Mouse (Mus musculus): Measurements from ENCODE around the gene Axin1.
"Not testable (repeated sequence)": the region's sequence is repeated elsewhere in the genome, so short reads cannot be mapped to it uniquely, and the experiment has no call there.

The Axin1 gene

GRCm38 (mm10) chr17:26122431-26123140 lies 15.9 kb upstream of the Axin1 start:
- no peak for DNase-seq

- peak; percentile 89 for DNase-seq
Measured at GRCm38 (mm10) chr17:26123267-26123684, 15.2 kb upstream of the Axin1 start, which contains the start of gene Mrpl28. Gene Mrpl28, plus strand, starts transcription at chr17:26123500.

- DNase-seq: no peak
Measured at GRCm38 (mm10) chr17:26124560-26124959, 13.9 kb upstream of the Axin1 start.

- DNase-seq: no peak
Measured at GRCm38 (mm10) chr17:26125226-26125625, 13.3 kb upstream of the Axin1 start.

GRCm38 (mm10) chr17:26131062-26131732 lies 7.3 kb upstream of the Axin1 start:
- DNase-seq: no peak

GRCm38 (mm10) chr17:26131856-26132853 lies 6.3 kb upstream of the Axin1 start:
- DNase-seq: no peak

GRCm38 (mm10) chr17:26137106-26137750 lies 1.3 kb upstream of the Axin1 start:
- no peak for DNase-seq

GRCm38 (mm10) chr17:26137751-26138130 lies 747 bp upstream of the Axin1 start:
- no peak for DNase-seq

- no peak for DNase-seq
Measured at GRCm38 (mm10) chr17:26138901-26139381, 453 bp downstream of the Axin1 start.

GRCm38 (mm10) chr17:26142796-26143195 lies 4.3 kb downstream of the Axin1 start:
- DNase-seq: no peak

GRCm38 (mm10) chr17:26143386-26143785 lies 4.9 kb downstream of the Axin1 start:
- no peak for DNase-seq

GRCm38 (mm10) chr17:26149056-26149455 lies 10.6 kb downstream of the Axin1 start:
- DNase-seq: no peak

GRCm38 (mm10) chr17:26151886-26152630 lies 13.6 kb downstream of the Axin1 start:
- DNase-seq: no peak

- no peak for DNase-seq
Measured at GRCm38 (mm10) chr17:26162736-26163135, 24.2 kb downstream of the Axin1 start.

GRCm38 (mm10) chr17:26168039-26168438 lies 29.6 kb downstream of the Axin1 start:
- no peak for DNase-seq

GRCm38 (mm10) chr17:26175248-26175647 lies 36.8 kb downstream of the Axin1 start:
- not testable (repeated sequence) for DNase-seq

GRCm38 (mm10) chr17:26178611-26179010 lies 40.1 kb downstream of the Axin1 start:
- no peak for DNase-seq

- no peak for DNase-seq
Measured at GRCm38 (mm10) chr17:26181179-26181578, 42.7 kb downstream of the Axin1 start.

GRCm38 (mm10) chr17:26187592-26187991 lies 49.1 kb downstream of the Axin1 start:
- DNase-seq: no peak

- DNase-seq: no peak
Measured at GRCm38 (mm10) chr17:26188091-26188805, 49.8 kb downstream of the Axin1 start.

GRCm38 (mm10) chr17:26191486-26191885 lies 53.0 kb downstream of the Axin1 start:
- DNase-seq: not testable (repeated sequence)

All from kidney, adult 11 months (tissue).